Mouse (Mus musculus) heart, embryonic 10.5 days (tissue): ENCODE data around the gene Arntl2. TPM values are rescaled to one million over a fixed set of nuclear protein-coding genes. Genes with fewer than 3 reads are reported as not detected.

ENCODE experiments used
- DNase-seq: peaks from one replicate; pipeline ENCODE4 v3.0.0-alpha.2; 2017; ENCODE audit warnings: low spot score
- H3K27ac ChIP-seq: fragments of 300-500 bp; sonication (generic); 2 replicates; pipeline ENCODE4 v1.5.1; 2016; ENCODE audit warnings: mild to moderate bottlenecking
- H3K27me3 ChIP-seq: fragments of 300-500 bp; sonication (generic); 2 replicates; pipeline ENCODE4 v1.6.1; 2016; ENCODE audit warnings: mild to moderate bottlenecking; ENCODE audit not compliant: poor library complexity, insufficient read depth, severe bottlenecking
- H3K36me3 ChIP-seq: fragments of 300-500 bp; sonication (generic); 2 replicates; pipeline ENCODE4 v1.6.1; 2016; ENCODE audit warnings: mild to moderate bottlenecking, moderate library complexity
- H3K4me1 ChIP-seq: fragments of 300-500 bp; sonication (generic); 2 replicates; pipeline ENCODE4 v1.6.1; 2016; ENCODE audit warnings: mild to moderate bottlenecking
- H3K4me3 ChIP-seq: fragments of 300-500 bp; sonication (generic); 2 replicates; pipeline ENCODE4 v1.5.1; 2016; ENCODE audit warnings: mild to moderate bottlenecking, moderate library complexity
- H3K9me3 ChIP-seq: fragments of 300-500 bp; sonication (generic); 2 replicates; pipeline ENCODE4 v1.6.1; 2016; ENCODE audit warnings: mild to moderate bottlenecking, moderate library complexity
- WGBS: fragments of 180-500 bp; shearing (Covaris S2); methylation state at CpG from one replicate; pipeline ENCODE4 v1.1.7; 2016; 5-methylcytosine and 5-hydroxymethylcytosine counted together
- polyA plus RNA-seq: library from polyadenylated mRNA; unstranded; fragments of >200 nt; fragmentation: Nextera tagmentation; extraction: Ambion mirVana; gene quantifications from 2 replicates; pipeline ENCODE4 v1.2.1, GENCODE M21; 2016

The Arntl2 gene
- polyA plus RNA-seq = 2.7 and 3.6 TPM in 2 replicates

DNA sequence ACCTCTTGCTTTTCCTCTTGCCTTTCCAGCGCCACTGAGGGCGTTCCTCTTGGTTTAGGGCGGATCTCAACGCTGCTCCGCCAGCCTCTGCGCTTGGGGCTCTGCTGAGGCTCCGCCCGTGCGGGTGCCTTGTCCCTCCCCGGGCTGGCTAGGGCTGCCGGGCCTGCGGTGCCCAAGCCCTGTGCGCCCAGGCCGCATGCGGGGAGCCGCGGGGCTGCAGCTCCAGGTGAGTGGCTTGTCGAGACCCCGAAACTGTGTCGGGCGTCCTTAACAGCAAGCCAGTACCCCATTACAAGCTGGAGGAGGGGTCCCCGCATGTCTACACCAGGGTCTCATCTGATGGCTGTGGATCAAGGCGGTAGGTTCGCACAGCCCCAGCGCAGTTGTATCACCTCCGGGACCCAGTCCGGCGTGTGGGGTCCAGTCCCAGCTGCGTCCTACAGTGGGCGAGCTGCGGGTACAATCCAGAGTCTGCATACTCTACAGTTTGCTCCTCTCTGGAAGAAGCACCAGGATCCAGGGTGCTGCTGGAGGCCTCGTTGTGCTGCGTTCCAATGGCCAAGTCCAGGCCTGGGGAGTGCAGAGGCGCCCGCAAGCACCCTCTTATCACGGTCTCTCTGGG lies at the start of gene Arntl2:
Arntl2 (plus strand) TSS at position 132 of the 622 bp plus-strand sequence.
- Histone ChIP-seq H3K27me3 (peaks cover 8% of the 10 kb centered on the region; the same call in 1 of the 2 replicates), H3K27ac (peak within 1 kb of the TSS; percentile 76), H3K36me3 (no peaks in the 10 kb centered on the region), H3K4me3 (peak within 1 kb of the TSS; percentile 60), H3K4me1 (peaks cover 16% of the 10 kb centered on the region; the same call in 1 of the 2 replicates), H3K9me3 (no peaks in the 10 kb centered on the region)
- DNase-seq = peak; percentile 88
- WGBS = under 1% methylated on average over 36 of the region's 36 CpGs

DNA sequence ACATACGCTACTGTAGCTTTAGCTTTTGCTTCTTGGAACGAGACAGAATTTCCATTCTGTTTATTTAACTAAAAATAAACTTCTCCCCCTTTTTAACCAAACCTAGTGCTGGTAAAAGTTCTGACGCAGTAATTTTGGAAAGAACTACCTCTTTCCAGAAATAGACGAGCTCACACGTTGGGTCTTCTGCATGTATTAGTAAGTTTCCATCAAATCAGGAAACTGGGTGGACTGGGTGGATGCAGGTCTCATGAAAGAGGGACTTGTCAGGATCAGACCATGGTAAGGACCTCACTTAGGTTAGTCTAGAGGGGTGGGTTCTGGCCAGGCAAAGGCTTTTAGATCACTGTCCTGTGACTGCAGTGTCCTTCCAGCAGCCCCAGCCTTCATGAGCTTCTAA lies 49.3 kb upstream of the Arntl2 start:
- no peak overlapping the region for H3K27ac ChIP-seq
- no peaks in the 10 kb centered on the region for H3K36me3 ChIP-seq
- H3K4me3 ChIP-seq = no peak overlapping the region
- 74% methylated on average over 5 of the region's 5 CpGs for WGBS
- DNase-seq = no peak
- no peaks in the 10 kb centered on the region for H3K9me3 ChIP-seq
- no peaks in the 10 kb centered on the region for H3K27me3 ChIP-seq
- peaks cover 54% of the 10 kb centered on the region for H3K4me1 ChIP-seq

DNA sequence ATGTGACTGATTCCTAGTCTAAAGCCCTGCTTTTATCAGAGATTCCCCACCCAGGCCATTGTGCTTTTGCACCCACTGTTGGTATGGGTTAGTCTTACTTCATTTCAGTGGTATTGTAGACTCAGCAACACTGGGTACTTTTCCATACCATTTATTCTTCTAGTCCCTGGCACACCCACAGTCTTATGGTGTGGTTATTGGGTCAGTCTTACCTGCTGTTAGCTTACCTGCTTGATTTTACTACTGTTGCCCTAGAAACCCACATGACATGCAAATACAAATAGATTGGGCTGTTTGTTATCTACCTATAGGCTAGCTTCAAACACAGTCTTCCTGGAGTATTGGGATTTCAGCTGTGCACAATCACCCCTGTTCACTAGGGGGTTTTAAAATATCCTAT lies 48.8 kb upstream of the Arntl2 start:
- Histone ChIP-seq H3K4me3 (no peak overlapping the region), H3K4me1 (peaks cover 59% of the 10 kb centered on the region), H3K27ac (no peak overlapping the region)

DNA sequence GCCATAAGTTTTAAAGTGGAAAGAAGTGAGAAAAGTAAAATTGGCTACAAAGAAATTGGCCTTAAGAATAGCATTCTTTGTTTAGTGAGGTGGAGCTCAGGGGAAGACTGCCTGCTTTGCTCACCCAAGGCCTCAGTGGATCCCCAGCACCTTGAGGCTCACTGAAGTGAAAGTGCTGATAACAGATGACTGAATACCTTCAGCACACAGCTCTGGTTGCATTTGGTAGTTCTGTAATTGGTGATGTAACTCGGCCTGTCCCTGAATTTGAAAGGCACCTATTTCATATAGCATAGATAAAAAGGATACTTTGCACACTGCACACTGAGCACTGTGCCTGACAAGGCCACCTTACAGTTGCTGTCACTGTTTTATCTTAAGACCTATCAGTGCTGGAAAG lies 47.6 kb upstream of the Arntl2 start:
- H3K27me3 ChIP-seq = no peaks in the 10 kb centered on the region
- H3K4me1 ChIP-seq = peaks cover 68% of the 10 kb centered on the region
- H3K36me3 ChIP-seq = no peaks in the 10 kb centered on the region
- H3K9me3 ChIP-seq = no peaks in the 10 kb centered on the region
- H3K4me3 ChIP-seq = no peak overlapping the region
- no peak for DNase-seq
- H3K27ac ChIP-seq = peak overlapping the region; percentile 59; the same call in 1 of the 2 replicates
- 69% methylated on average over 1 of the region's 1 CpGs for WGBS

More for the DNA sequence above, 48.8 kb upstream of the Arntl2 start:
- H3K27me3 ChIP-seq = no peaks in the 10 kb centered on the region
- no peaks in the 10 kb centered on the region for H3K9me3 ChIP-seq
- no peaks in the 10 kb centered on the region for H3K36me3 ChIP-seq
- no peak for DNase-seq

DNA sequence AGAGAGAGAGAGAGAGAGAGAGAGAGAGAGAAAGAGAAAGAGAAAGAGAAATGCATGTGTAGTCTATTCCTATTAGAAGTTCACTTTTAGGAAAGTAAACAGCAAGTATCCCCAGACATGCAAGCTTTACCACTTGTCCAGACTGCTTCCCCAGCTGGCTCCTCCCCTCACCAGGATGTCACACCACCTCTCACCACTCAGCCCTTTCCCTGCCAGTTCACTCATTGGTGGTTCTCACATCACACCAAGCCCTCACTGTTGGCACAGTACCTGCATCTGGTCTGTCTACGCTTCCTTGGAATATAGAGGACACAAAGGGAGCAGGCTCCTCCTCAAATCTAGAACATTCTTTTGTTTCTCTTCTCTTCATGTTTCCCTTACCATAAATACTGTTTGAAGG lies 44.2 kb upstream of the Arntl2 start:
- no peaks in the 10 kb centered on the region for H3K36me3 ChIP-seq
- no peaks in the 10 kb centered on the region for H3K9me3 ChIP-seq
- peaks cover 86% of the 10 kb centered on the region for H3K4me1 ChIP-seq
- H3K27me3 ChIP-seq = no peaks in the 10 kb centered on the region
- no peak for DNase-seq
- no peak overlapping the region for H3K4me3 ChIP-seq
- WGBS = 36% methylated on average over 1 of the region's 1 CpGs
- H3K27ac ChIP-seq = peak overlapping the region; percentile 67

DNA sequence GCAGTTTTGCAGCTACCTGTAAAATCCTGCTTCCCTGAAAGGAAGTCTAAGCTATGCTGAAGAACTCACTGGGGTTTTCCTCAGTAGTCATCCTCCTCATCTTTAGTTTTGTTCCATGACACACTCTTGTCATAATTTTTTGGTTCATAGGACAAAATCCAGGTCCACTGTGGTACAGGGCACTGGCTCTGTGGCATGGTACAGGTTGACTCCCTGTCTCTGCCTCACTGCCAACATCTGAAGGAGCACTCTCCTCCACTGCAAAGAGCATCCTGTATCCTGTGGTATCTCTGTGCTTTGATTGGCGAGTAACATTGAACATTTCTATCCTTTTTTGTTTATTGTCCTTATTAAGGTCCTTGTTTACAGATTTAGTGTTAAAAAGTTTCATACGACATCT lies 43.7 kb upstream of the Arntl2 start:
- 82% methylated on average over 2 of the region's 2 CpGs for WGBS
- Histone ChIP-seq H3K4me1 (peaks cover 86% of the 10 kb centered on the region), H3K27ac (peak overlapping the region; percentile 67), H3K9me3 (no peaks in the 10 kb centered on the region), H3K27me3 (no peaks in the 10 kb centered on the region), H3K4me3 (no peak overlapping the region), H3K36me3 (no peaks in the 10 kb centered on the region)
- no peak for DNase-seq

DNA sequence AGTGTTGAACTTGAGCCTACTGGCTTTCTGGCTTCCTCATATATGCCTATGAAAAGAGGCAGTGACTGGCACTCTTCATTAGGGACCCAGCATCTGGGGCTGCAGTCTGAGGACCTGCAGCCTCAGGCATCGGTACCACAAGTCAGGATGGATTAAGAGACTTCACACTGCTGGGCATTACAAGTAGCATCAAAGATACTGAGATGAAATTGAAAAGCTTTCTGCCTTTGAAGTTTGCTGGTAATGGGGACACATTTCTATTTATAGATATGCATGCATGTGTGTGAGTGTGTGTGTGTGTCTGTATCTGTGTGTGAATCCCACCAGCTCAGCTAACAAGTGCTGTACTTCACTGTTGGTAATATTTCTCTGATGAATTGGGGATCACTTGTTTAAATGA lies 43.2 kb upstream of the Arntl2 start:
- Histone ChIP-seq H3K4me1 (peaks cover 87% of the 10 kb centered on the region), H3K36me3 (no peaks in the 10 kb centered on the region), H3K27ac (0 out of 2 replicates have a peak overlapping the region, but pooled peaks have one; percentile 17), H3K4me3 (no peak overlapping the region), H3K27me3 (no peaks in the 10 kb centered on the region), H3K9me3 (no peaks in the 10 kb centered on the region)
- WGBS = 46% methylated on average over 1 of the region's 1 CpGs
- DNase-seq = no peak

DNA sequence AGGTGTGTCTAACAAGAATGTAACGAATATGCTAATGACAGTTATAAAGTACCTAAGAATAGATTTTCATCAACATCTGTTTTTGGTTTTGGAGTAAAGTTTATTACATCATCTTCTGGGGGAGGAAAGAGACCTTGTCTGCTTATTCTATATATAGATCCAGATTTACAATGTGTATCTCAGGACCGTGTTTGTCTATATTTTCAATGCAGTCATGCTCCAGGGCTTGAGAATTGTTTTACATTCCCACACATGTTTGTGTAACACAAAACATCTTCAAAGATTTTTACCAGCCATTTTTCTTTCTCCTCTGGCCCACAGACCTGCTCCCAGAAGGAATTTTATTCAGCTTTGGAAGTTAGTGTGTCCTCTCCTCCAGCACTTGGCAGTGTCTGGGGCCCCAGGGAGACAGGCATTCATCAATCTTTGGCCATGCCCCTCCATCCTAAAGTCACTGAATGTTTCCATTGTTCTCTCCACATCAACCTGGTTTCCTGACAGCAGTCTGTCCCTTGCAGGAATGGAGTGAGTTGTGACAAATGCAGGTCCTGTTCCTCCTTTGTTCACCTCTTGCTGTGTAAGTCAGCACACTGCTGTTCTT lies 42.2 kb upstream of the Arntl2 start:
- no peak overlapping the region for H3K4me3 ChIP-seq
- H3K36me3 ChIP-seq = no peaks in the 10 kb centered on the region
- peaks cover 79% of the 10 kb centered on the region for H3K4me1 ChIP-seq
- H3K9me3 ChIP-seq = no peaks in the 10 kb centered on the region
- no peak for DNase-seq
- peak overlapping the region; percentile 63 for H3K27ac ChIP-seq
- 59% methylated on average over 2 of the region's 2 CpGs for WGBS
- H3K27me3 ChIP-seq = no peaks in the 10 kb centered on the region

DNA sequence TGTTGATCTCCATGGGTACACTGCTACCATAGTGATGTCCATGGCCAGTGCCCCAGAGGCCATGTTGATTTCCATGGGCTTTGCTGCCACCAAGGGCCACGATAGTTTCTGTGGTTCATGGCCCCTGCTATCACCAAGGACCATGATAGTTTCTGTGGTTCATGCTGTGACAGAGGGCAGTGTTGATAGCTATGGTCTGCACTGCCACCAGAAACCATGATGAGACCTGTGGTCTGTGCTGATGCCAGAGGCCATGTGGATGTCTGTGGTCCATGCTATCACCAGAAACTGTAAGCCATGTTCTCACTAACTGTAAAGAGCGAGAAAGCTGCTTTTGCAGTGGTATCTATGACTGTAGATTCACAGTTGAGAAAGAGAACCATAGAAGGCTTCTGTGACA lies 40.7 kb upstream of the Arntl2 start:
- WGBS = 80% methylated on average over 2 of the region's 2 CpGs
- Histone ChIP-seq H3K4me1 (peaks cover 65% of the 10 kb centered on the region), H3K9me3 (no peaks in the 10 kb centered on the region), H3K36me3 (peaks cover 5% of the 10 kb centered on the region), H3K4me3 (no peak overlapping the region), H3K27ac (peak overlapping the region; percentile 29; the same call in 1 of the 2 replicates), H3K27me3 (no peaks in the 10 kb centered on the region)
- no peak for DNase-seq

DNA sequence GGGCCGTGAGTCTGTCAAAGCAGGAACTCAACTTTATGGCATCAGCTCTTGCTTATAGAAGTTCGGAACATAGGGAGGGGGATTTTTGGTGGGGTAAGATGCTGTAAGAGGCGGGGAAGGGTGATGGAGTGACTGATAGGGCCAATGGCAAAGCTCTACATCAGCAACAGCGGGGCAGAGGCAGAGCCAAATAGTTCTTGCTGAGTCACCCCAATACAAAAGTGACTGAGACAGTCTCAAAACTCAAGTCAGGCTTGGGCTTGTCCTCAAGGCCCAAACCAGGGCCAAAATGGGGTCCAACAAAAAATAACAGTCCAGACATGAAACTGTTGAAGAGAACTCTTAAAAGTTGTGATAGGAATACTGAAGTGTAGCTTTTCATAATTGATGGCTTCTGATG lies 40.2 kb upstream of the Arntl2 start:
- peaks cover 61% of the 10 kb centered on the region for H3K4me1 ChIP-seq
- peaks cover 10% of the 10 kb centered on the region for H3K36me3 ChIP-seq
- no peak for DNase-seq
- H3K27me3 ChIP-seq = no peaks in the 10 kb centered on the region
- no peak overlapping the region for H3K4me3 ChIP-seq
- 90% methylated on average over 4 of the region's 4 CpGs for WGBS
- peak overlapping the region; percentile 29; the same call in 1 of the 2 replicates for H3K27ac ChIP-seq
- no peaks in the 10 kb centered on the region for H3K9me3 ChIP-seq

DNA sequence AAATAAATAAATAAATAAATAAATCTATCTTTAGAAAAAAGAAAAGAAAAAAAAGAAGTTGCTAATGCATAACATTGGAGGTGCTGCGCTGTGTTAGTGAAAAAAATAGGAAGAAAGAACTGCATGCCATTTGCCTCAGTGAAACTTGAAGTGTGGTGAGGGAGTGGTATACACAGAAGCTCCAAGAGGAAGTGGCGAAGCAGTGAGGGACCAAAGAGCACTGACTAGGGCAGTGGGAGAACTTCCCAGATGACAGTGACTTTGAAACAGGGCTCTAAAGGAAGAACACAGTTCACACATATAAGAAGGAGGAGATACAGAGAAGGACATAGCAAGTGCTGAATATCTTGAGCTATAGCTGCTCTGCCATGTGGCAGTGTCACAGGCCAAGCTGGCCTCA lies 36.8 kb upstream of the Arntl2 start:
- Histone ChIP-seq H3K4me3 (no peak overlapping the region), H3K4me1 (peaks cover 31% of the 10 kb centered on the region), H3K27ac (no peak overlapping the region), H3K36me3 (peaks cover 14% of the 10 kb centered on the region), H3K27me3 (no peaks in the 10 kb centered on the region), H3K9me3 (no peaks in the 10 kb centered on the region)
- no peak for DNase-seq
- 90% methylated on average over 2 of the region's 2 CpGs for WGBS

DNA sequence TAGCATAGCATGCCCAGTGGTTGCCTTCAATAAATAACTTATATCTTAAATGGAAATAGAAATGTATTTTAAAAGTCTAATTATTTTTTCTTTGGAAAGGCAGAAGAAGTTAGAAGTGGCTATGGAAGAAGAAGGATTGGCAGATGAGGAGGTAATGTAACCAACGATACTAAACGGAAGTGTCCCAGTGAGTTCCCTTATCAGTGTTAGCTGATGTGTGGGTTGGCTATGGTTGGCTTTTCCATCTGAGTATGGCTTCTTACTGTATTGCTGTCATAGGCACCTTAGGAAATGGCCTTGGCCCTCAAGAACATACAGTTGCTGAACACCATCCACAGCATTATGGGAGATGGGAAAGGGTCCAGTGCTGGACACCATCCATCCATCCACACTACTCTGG lies 35.8 kb upstream of the Arntl2 start:
- H3K9me3 ChIP-seq = no peaks in the 10 kb centered on the region
- no peak overlapping the region for H3K27ac ChIP-seq
- 89% methylated on average over 2 of the region's 2 CpGs for WGBS
- H3K27me3 ChIP-seq = no peaks in the 10 kb centered on the region
- peaks cover 14% of the 10 kb centered on the region for H3K36me3 ChIP-seq
- peaks cover 23% of the 10 kb centered on the region for H3K4me1 ChIP-seq
- no peak for DNase-seq
- no peak overlapping the region for H3K4me3 ChIP-seq

DNA sequence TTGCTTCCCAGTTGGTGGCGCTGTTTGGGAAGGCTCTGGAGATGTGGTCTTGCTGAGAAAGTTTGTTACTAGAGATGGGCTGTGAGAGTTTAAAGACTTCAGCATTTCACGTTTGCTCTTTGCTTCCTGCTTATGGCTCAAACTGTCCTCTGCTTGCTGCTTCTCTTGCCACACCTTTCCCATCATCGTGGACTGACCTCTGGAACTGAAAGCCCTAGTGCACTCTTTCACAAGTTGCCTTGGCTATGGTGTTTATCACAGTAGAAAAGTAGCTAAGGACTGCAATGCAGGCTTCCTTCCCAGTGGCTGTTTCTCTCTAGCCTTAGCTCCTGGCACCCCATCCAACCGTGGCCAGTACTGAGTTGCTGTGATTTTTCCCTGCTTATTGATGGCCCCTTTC lies 35.1 kb upstream of the Arntl2 start:
- no peak overlapping the region for H3K27ac ChIP-seq
- H3K27me3 ChIP-seq = no peaks in the 10 kb centered on the region
- no peak for DNase-seq
- H3K36me3 ChIP-seq = peaks cover 14% of the 10 kb centered on the region
- H3K4me3 ChIP-seq = no peak overlapping the region
- whole genome bisulfite sequencing = 64% methylated on average over 4 of the region's 4 CpGs
- H3K9me3 ChIP-seq = no peaks in the 10 kb centered on the region
- H3K4me1 ChIP-seq = peaks cover 16% of the 10 kb centered on the region
